Mouse (Mus musculus) cerebellum, adult 2 months (tissue): Measurements from ENCODE around the gene Agbl5. TPM values are rescaled to one million over a fixed set of nuclear protein-coding genes. Genes with fewer than 3 reads are reported as not detected.
"Not testable (repeated sequence)": the region's sequence is repeated elsewhere in the genome, so short reads cannot be mapped to it uniquely, and the experiment has no call there.

ENCODE experiments used
- DNase-seq, 2 experiments: peaks; one replicate each; pipeline ENCODE4 v3.0.0; 2021
- H3K27ac ChIP-seq: fragments of 200-500 bp; 2 replicates; pipeline ENCODE4 v1.5.1; 2012; ENCODE audit warnings: low read length, control low read depth, inconsistent platforms; ENCODE audit not compliant: insufficient read depth
- H3K27me3 ChIP-seq: fragments of 200-500 bp; 2 replicates; pipeline ENCODE4 v1.6.1; 2012; ENCODE audit warnings: inconsistent platforms, mild to moderate bottlenecking, low read length, moderate library complexity; ENCODE audit not compliant: control insufficient read depth, insufficient read depth
- H3K4me1 ChIP-seq: fragments of 200-500 bp; 2 replicates; pipeline ENCODE4 v1.6.1; 2011; ENCODE audit warnings: low read length; ENCODE audit not compliant: control insufficient read depth, insufficient read depth
- H3K4me3 ChIP-seq: fragments of 200-500 bp; replicated peaks from 2 replicates; pipeline ENCODE3; 2011; ENCODE audit warnings: mild to moderate bottlenecking, low read depth, low read length, control low read depth; ENCODE audit not compliant: insufficient read depth
- CTCF ChIP-seq: fragments of 200-500 bp; IDR thresholded peaks from 2 replicates; pipeline ENCODE4 v1.5.1; 2011; ENCODE audit warnings: low read depth, mild to moderate bottlenecking, control low read depth, low read length, moderate library complexity, borderline replicate concordance; ENCODE audit not compliant: insufficient read depth
- POLR2A ChIP-seq: fragments of 200-500 bp; IDR thresholded peaks from 2 replicates; pipeline ENCODE4 v1.6.1; 2011; ENCODE audit warnings: low read length, control low read depth, borderline replicate concordance; ENCODE audit not compliant: insufficient read depth
- WGBS: fragments of 180-500 bp; shearing (Covaris S2); methylation state at CpG from one replicate; pipeline ENCODE4 v1.1.7; 2018; 5-methylcytosine and 5-hydroxymethylcytosine counted together
- polyA plus RNA-seq: library from polyadenylated mRNA; depleted of rRNA; stranded (reverse); fragments of >200 nt; gene quantifications from 2 replicates; pipeline ENCODE4 v1.2.3, GENCODE M21; 2012

Agbl5 gene
- polyA plus RNA-seq, 1 experiment = 15.1 TPM

GRCm38 (mm10) chr5:30874365-30874764 is 14.1 kb upstream of the Agbl5 start:
- Histone ChIP-seq H3K27me3 (no peaks in the 10 kb centered on the region), H3K27ac (no peak overlapping the region), H3K4me1 (no peaks in the 10 kb centered on the region), H3K4me3 (no peak overlapping the region)
- DNase-seq = no peak
- 90% methylated on average over 7 of the region's 7 CpGs for WGBS
- TF ChIP-seq CTCF (no peak), POLR2A (no peak)

- DNase-seq = no peak
These were observed 9.9 kb upstream of the Agbl5 start for GRCm38 (mm10) chr5:30878616-30879015.

GRCm38 (mm10) chr5:30879347-30879943 is 9.0 kb upstream of the Agbl5 start:
- Histone ChIP-seq H3K27ac (no peak overlapping the region), H3K4me1 (no peaks in the 10 kb centered on the region), H3K27me3 (no peaks in the 10 kb centered on the region), H3K4me3 (no peak overlapping the region)
- WGBS = 88% methylated on average over 5 of the region's 5 CpGs
- no peak for DNase-seq
- no peak for TF ChIP-seq POLR2A
- no peak for TF ChIP-seq CTCF

More at GRCm38 (mm10) chr5:30878616-30879015, 9.9 kb upstream of the Agbl5 start:
- TF ChIP-seq POLR2A (no peak), CTCF (no peak)
- H3K4me1 ChIP-seq = no peaks in the 10 kb centered on the region
- no peak overlapping the region for H3K27ac ChIP-seq
- 49% methylated on average over 6 of the region's 6 CpGs for WGBS
- H3K4me3 ChIP-seq = no peak overlapping the region
- H3K27me3 ChIP-seq = no peaks in the 10 kb centered on the region

- 84% methylated on average over 4 of the region's 4 CpGs for WGBS
- H3K27ac ChIP-seq, DNase-seq, H3K4me3 ChIP-seq, H3K4me1 ChIP-seq, H3K27me3 ChIP-seq: not testable (repeated sequence)
These were observed 6.7 kb upstream of the Agbl5 start for GRCm38 (mm10) chr5:30881839-30882238.

GRCm38 (mm10) chr5:30886209-30886608 is 2.3 kb upstream of the Agbl5 start:
- H3K4me3 ChIP-seq = peak overlapping the region; percentile 89
- H3K4me1 ChIP-seq = no peaks in the 10 kb centered on the region
- H3K27ac ChIP-seq = no peak overlapping the region
- TF ChIP-seq CTCF (no peak), POLR2A (no peak)
- H3K27me3 ChIP-seq = no peaks in the 10 kb centered on the region
- no peak for DNase-seq
- WGBS = 45% methylated on average over 4 of the region's 4 CpGs

GRCm38 (mm10) chr5:30886731-30887130 is 1.8 kb upstream of the Agbl5 start:
- TF ChIP-seq CTCF (no peak), POLR2A (no peak)
- Histone ChIP-seq H3K4me3 (peak overlapping the region; percentile 89), H3K27ac (no peak overlapping the region), H3K27me3 (no peaks in the 10 kb centered on the region), H3K4me1 (no peaks in the 10 kb centered on the region)
- no peak for DNase-seq
- 18% methylated on average over 5 of the region's 5 CpGs for WGBS

- Histone ChIP-seq H3K4me3 (peak overlapping the region; percentile 89), H3K27ac (peak overlapping the region; percentile 69), H3K27me3 (no peaks in the 10 kb centered on the region), H3K4me1 (no peaks in the 10 kb centered on the region)
- TF ChIP-seq POLR2A (peak; percentile 63; the same call in 1 of the 2 replicates), CTCF (no peak)
- DNase-seq = peak; percentile 81 to 86
- WGBS = under 1% methylated on average over 19 of the region's 19 CpGs
These were observed 1.1 kb upstream of the Agbl5 start for GRCm38 (mm10) chr5:30887331-30887761.

GRCm38 (mm10) chr5:30887858-30888336 is 597 bp upstream of the Agbl5 start:
- peak; percentile 91 to 94 for DNase-seq
- Histone ChIP-seq H3K27ac (peak overlapping the region; percentile 69), H3K27me3 (no peaks in the 10 kb centered on the region), H3K4me3 (peak overlapping the region; percentile 89), H3K4me1 (no peaks in the 10 kb centered on the region)
- WGBS = under 1% methylated on average over 28 of the region's 28 CpGs
- TF ChIP-seq CTCF (no peak), POLR2A (peak; percentile 7; the same call in 1 of the 2 replicates)
